Mouse (Mus musculus) liver, embryonic 15.5 days (tissue): ENCODE data around the gene Dpm3. TPM values are rescaled to one million over a fixed set of nuclear protein-coding genes. Genes with fewer than 3 reads are reported as not detected.
A peak's percentile ranks its signal among the peaks of the same experiment; 100 is the strongest.

ENCODE experiments used
- ATAC-seq: fragments of 200-750 bp; cut with Nextera tagmentation; 2 replicates; pipeline ENCODE4 v1.8.0; 2017; ENCODE audit warnings: moderate number of reproducible peaks, mild to moderate bottlenecking, moderate library complexity; ENCODE audit not compliant: insufficient read depth
- H3K27ac ChIP-seq: fragments of 300-500 bp; sonication (generic); replicated peaks from 2 replicates; pipeline ENCODE4 v1.5.1; 2015; ENCODE audit warnings: mild to moderate bottlenecking, inconsistent platforms
- H3K27me3 ChIP-seq: fragments of 300-500 bp; sonication (generic); 2 replicates; pipeline ENCODE4 v1.6.1; 2015; ENCODE audit warnings: mild to moderate bottlenecking, inconsistent platforms
- H3K36me3 ChIP-seq: fragments of 300-500 bp; sonication (generic); replicated peaks from 2 replicates; pipeline ENCODE4 v1.6.1; 2015; ENCODE audit warnings: moderate library complexity, mild to moderate bottlenecking, inconsistent platforms
- H3K4me1 ChIP-seq: fragments of 300-500 bp; sonication (generic); replicated peaks from 2 replicates; pipeline ENCODE4 v1.6.1; 2015; ENCODE audit warnings: inconsistent platforms
- H3K4me2 ChIP-seq: fragments of 300-500 bp; sonication (generic); 2 replicates; pipeline ENCODE4 v1.6.1; 2015; ENCODE audit warnings: moderate library complexity, mild to moderate bottlenecking, inconsistent platforms
- H3K4me3 ChIP-seq: fragments of 300-500 bp; sonication (generic); replicated peaks from 2 replicates; pipeline ENCODE4 v1.5.1; 2015; ENCODE audit warnings: mild to moderate bottlenecking, inconsistent platforms
- H3K9ac ChIP-seq: fragments of 300-500 bp; sonication (generic); 2 replicates; pipeline ENCODE4 v1.6.1; 2015; ENCODE audit warnings: moderate library complexity, mild to moderate bottlenecking, inconsistent platforms
- H3K9me3 ChIP-seq: fragments of 300-500 bp; sonication (generic); replicated peaks from 2 replicates; pipeline ENCODE4 v1.6.1; 2016; ENCODE audit warnings: inconsistent platforms
- WGBS: fragments of 180-500 bp; shearing (Covaris S2); methylation state at CpG from one replicate; pipeline ENCODE4 v1.1.7; 2015; ENCODE audit warnings: mixed read lengths; ENCODE audit not compliant: insufficient replicate concordance; 5-methylcytosine and 5-hydroxymethylcytosine counted together
- polyA plus RNA-seq: library from polyadenylated mRNA; unstranded; fragments of >200 nt; fragmentation: Nextera tagmentation; extraction: Ambion mirVana; gene quantifications from 2 replicates; pipeline ENCODE4 v1.2.1, GENCODE M21; 2015

Gene Dpm3
- polyA plus RNA-seq, 1 experiment from 2014 or later: 54.4 TPM

DNA sequence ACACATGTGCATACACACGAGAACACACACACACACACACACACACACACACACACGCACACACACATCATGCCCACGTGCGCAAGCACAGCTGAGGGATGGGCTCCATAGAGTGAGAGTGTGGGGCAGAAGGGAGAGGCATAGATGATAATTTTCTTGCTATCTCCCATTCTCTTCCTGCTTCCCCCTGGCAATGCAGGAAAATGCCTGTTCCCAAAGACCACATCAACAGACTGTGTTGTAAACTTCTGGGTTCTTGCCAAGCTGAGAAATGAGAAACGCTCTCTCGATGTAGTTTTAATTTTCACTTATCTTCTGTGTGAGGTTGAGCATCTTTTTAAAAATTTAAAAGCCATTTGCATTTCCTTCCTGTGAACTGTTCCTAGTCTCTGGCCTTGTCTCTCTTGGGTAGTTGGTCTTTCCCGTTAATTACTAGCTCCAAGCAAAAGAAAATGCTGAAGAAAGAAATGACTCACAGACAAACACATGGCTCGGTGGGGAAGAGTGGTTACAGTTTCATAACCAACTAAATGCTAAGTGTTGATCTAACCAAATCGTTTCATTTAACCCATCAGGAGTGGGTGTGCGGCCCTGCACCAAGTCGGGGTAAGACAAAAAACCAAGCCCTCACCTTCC, 37.7 kb downstream of the Dpm3 start:
- ATAC-seq: no peak
- WGBS: 67% methylated on average over 11 of the region's 11 CpGs
- Histone ChIP-seq H3K9me3 (no peaks in the 10 kb centered on the region), H3K36me3 (no peaks in the 10 kb centered on the region), H3K4me3 (no peak overlapping the region), H3K4me1 (peaks cover 9% of the 10 kb centered on the region), H3K27ac (no peak overlapping the region), H3K27me3 (peaks cover 26% of the 10 kb centered on the region), H3K4me2 (no peak overlapping the region), H3K9ac (no peak overlapping the region)

DNA sequence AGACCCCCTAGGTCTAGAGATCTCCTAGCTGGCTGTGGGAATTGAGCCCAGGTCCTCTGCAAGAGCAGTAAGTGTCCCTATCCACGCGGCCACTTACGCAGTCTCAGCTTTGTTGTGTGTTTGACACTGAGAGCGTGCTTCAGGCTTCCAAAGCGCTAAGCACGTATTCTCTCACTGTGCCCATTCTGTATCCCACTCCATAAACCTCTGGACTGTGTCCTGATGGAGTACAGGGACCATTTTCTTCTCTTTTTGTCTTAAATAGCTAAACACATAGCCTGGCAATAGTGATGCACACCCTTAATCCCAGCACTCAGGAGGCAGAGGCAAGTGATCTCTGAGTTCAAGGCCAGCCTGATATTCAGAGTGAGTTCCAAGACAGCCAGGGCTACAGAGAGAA, 39.8 kb downstream of the Dpm3 start:
- H3K9me3 ChIP-seq: no peaks in the 10 kb centered on the region
- no peak overlapping the region for H3K9ac ChIP-seq
- peaks cover 29% of the 10 kb centered on the region for H3K27me3 ChIP-seq
- H3K27ac ChIP-seq: no peak overlapping the region
- ATAC-seq: no peak
- no peak overlapping the region for H3K4me3 ChIP-seq
- no peaks in the 10 kb centered on the region for H3K36me3 ChIP-seq
- peaks cover 9% of the 10 kb centered on the region for H3K4me1 ChIP-seq
- no peak overlapping the region for H3K4me2 ChIP-seq
- WGBS: 80% methylated on average over 6 of the region's 6 CpGs

DNA sequence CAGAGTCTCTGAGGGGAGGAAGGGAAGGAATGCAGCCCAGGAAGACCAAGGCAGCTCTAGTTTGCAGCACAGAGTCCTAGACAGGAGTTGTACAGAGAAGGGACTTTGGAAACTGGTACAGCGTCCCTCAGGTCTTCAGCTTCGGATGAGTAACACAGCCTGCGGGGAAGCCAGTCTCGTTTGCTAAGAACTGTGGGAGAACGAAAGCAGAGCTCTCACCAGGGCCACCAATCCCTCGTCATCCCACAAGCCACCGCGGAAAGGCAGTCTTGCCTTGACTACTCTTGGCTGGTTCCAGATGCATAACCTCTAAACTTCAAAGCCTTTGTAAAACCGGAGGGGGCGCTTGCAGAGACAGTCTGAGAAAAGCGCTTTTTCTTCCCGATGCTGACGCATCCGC, 40.3 kb downstream of the Dpm3 start:
- no peak overlapping the region for H3K27ac ChIP-seq
- 5% methylated on average over 14 of the region's 14 CpGs for WGBS

DNA sequence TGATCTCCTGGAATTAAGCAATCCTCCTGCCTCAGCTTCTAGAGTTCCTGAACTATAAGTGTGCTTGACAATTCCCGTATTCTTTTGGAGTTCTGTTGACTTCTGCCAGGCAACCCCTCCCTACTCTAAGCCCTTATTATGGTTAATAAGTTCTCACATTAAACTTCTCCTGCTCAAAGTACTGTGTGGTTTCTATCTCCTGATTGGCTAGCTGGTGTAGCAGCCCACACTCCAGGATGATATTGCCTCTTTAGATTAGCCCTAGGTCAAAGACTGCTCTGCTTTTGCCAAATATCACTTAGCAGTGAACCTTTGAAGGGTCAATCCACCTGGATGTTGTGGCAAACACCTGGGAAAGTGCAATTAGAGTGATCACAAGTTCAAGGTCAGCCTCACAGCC, 40.9 kb downstream of the Dpm3 start:
- ATAC-seq: no peak
- Histone ChIP-seq H3K27me3 (peaks cover 29% of the 10 kb centered on the region), H3K4me3 (no peak overlapping the region), H3K9ac (no peak overlapping the region), H3K36me3 (no peaks in the 10 kb centered on the region), H3K27ac (no peak overlapping the region), H3K4me1 (peaks cover 9% of the 10 kb centered on the region), H3K9me3 (no peaks in the 10 kb centered on the region), H3K4me2 (peak overlapping the region; percentile 46)
- WGBS: 24% methylated on average over 1 of the region's 1 CpGs

More for the DNA sequence above, 40.3 kb downstream of the Dpm3 start:
- no peak for ATAC-seq
- Histone ChIP-seq H3K4me3 (peak overlapping the region; percentile 12), H3K27me3 (peaks cover 29% of the 10 kb centered on the region), H3K9ac (peak overlapping the region; percentile 9; the same call in 1 of the 2 replicates), H3K36me3 (no peaks in the 10 kb centered on the region), H3K4me2 (peak overlapping the region; percentile 46), H3K4me1 (peaks cover 9% of the 10 kb centered on the region), H3K9me3 (no peaks in the 10 kb centered on the region)

DNA sequence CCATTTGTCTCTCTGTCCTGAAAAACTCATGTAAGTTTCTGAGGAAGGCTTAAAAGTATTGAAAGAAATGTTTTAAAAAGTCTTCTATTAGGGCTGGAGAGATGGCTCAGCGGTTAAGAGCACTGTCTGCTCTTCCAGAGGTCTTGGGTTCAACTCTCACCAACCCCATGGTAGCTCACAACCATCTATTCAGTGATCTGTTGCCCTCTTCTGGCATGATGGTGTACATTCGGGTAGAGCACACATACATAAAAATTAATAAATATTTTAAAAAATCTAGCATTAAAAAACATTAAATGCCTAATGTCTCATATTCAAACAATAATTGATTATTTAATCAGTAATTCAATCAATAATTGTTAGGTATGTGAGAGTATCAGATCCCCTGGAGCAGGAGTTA, 41.4 kb downstream of the Dpm3 start:
- 51% methylated on average over 2 of the region's 2 CpGs for WGBS
- H3K4me2 ChIP-seq: no peak overlapping the region
- H3K4me3 ChIP-seq: no peak overlapping the region
- no peak overlapping the region for H3K27ac ChIP-seq
- peaks cover 8% of the 10 kb centered on the region for H3K4me1 ChIP-seq
- peaks cover 29% of the 10 kb centered on the region for H3K27me3 ChIP-seq
- H3K9me3 ChIP-seq: no peaks in the 10 kb centered on the region
- H3K9ac ChIP-seq: no peak overlapping the region
- no peak for ATAC-seq
- no peaks in the 10 kb centered on the region for H3K36me3 ChIP-seq

DNA sequence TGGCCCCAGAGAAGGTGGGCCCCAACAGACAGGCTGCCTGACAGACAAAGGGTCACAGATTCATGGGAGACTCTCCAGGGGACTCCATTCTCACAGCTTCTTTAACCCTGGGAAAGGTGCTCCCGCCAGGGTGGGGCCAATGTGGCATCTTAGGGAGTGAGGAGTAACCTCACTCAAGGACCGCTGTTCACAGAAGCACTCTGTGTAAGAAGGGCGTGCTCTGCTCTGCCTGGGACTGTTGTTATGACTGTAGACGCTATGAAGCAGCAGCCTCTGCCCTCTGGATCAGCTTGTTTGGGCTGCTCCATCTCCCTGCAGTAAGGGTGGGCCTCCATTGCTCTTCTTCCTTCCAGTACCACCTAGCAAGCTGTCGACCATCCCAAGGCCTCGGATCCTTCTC, 45.3 kb downstream of the Dpm3 start:
- Histone ChIP-seq H3K9ac (no peak overlapping the region), H3K4me1 (peaks cover 5% of the 10 kb centered on the region), H3K36me3 (no peaks in the 10 kb centered on the region), H3K4me2 (no peak overlapping the region), H3K27me3 (peaks cover 15% of the 10 kb centered on the region), H3K4me3 (no peak overlapping the region), H3K27ac (no peak overlapping the region), H3K9me3 (no peaks in the 10 kb centered on the region)
- ATAC-seq: no peak
- WGBS: 56% methylated on average over 6 of the region's 6 CpGs

DNA sequence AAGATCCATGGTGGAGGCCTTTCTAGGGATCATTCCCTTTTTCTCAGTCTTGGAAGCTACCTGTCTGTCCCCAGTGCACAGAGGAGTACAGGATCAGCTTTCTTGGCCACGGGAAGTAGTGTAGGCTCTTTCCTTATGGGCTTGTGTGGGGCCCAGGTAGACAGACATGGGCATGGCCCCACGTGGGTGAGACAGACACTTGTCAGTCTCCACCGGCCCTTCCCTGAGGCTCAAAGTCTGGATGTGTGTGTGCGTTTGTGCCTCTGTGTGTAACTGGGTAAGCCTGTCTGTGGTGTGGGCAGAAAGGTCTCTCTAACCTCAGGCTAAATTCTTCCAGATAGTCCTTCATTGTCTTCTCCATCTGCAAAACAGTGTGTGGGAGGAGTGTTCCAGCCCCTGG, 45.9 kb downstream of the Dpm3 start:
- ATAC-seq: no peak
- Histone ChIP-seq H3K4me2 (no peak overlapping the region), H3K27ac (no peak overlapping the region), H3K36me3 (no peaks in the 10 kb centered on the region), H3K9me3 (no peaks in the 10 kb centered on the region), H3K27me3 (peaks cover 9% of the 10 kb centered on the region), H3K4me1 (peaks cover 4% of the 10 kb centered on the region), H3K4me3 (no peak overlapping the region), H3K9ac (no peak overlapping the region)
- 48% methylated on average over 4 of the region's 4 CpGs for WGBS

DNA sequence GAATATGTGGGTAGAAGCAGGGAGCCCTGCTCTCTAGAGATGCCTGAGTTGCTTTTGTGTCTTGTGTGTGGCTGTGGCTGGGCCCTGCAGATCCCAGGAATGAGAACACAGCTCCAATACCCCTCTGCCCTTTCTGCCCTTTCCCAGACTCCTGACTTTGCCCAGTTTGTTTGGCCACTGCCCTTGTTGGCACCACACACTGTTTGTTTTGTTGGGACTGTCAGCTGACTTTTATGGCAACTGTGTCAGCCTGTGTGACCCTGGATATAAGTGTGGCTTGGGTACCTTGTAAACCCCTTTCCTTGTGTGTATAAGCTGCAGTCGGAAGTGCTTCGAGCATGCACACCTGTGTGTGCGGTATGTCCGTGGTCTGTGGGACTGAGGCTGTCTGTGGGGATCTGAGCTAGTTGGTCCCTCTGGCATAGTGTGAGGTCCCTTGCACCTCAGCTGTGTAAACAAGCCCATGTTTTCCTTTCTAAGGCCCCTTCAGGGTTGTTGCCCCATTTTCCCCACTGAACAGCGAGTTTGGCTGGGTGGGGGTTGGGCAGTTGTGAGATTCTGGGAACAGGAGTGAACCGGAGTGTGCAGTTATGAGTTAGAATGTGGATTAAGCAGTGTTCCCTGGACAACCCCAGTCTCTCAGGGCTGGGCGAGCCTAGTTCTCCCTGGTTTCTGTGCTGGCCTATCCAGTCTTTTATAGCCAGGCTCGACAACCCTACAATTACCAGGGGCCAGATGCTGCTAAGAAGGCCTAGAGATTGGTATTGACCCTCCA, 46.6 kb downstream of the Dpm3 start:
- H3K9me3 ChIP-seq: no peaks in the 10 kb centered on the region
- H3K27ac ChIP-seq: no peak overlapping the region
- peaks cover 4% of the 10 kb centered on the region; the same call in 1 of the 2 replicates for H3K4me1 ChIP-seq
- 70% methylated on average over 8 of the region's 8 CpGs for WGBS
- H3K36me3 ChIP-seq: no peaks in the 10 kb centered on the region
- H3K9ac ChIP-seq: no peak overlapping the region
- peaks cover 5% of the 10 kb centered on the region; the same call in 1 of the 2 replicates for H3K27me3 ChIP-seq
- H3K4me3 ChIP-seq: no peak overlapping the region
- H3K4me2 ChIP-seq: no peak overlapping the region
- peak; percentile 29 for ATAC-seq

DNA sequence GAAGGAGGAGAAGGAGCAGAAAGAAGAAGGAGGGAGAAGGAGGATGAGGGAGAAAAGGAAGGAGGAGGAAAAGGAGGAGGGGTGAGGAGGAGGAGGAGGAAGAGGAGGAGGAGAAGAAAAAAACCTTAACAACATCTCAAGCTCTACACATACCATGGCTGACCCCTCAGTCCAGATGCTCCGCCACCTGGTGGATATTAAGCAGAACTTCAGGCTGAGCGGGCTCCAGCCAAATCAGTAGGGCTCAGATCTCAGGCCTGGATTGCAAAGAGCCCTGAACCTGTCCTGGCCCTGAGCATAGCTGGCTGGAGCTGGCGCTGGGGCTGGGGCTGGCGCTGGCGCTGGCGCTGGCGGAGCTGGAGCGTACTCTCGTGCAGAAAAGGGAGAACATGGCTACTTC, 48.9 kb downstream of the Dpm3 start:
- Histone ChIP-seq H3K9me3 (no peaks in the 10 kb centered on the region), H3K27me3 (no peaks in the 10 kb centered on the region; the same call in none of the 2 replicates), H3K27ac (no peak overlapping the region), H3K36me3 (no peaks in the 10 kb centered on the region), H3K4me1 (peaks cover 4% of the 10 kb centered on the region; the same call in 1 of the 2 replicates), H3K4me3 (no peak overlapping the region), H3K9ac (no peak overlapping the region), H3K4me2 (no peak overlapping the region)
- WGBS: 0% methylated on average over 8 of the region's 9 CpGs
- no peak for ATAC-seq

DNA sequence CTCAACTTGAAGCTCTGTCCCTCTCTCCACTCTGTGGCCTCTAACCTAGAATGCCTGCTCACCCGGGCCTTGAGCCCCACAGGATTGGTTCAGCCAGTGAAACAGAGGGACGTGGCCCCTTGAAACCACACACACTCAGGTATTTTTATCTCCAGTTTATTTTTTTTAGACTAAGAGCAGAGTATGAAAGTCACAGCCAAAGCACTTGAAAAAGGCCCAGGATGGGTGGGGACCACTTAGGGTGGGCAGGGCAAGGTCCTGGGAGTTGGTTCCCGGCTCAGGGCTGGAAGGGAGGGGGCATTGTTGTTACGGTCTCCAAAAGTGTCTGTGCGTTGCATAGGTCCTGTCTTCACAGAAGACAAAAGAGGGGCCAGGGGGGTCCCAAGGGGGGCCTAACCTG, 55.2 kb downstream of the Dpm3 start:
- no peak overlapping the region for H3K27ac ChIP-seq
- ATAC-seq: no peak

DNA sequence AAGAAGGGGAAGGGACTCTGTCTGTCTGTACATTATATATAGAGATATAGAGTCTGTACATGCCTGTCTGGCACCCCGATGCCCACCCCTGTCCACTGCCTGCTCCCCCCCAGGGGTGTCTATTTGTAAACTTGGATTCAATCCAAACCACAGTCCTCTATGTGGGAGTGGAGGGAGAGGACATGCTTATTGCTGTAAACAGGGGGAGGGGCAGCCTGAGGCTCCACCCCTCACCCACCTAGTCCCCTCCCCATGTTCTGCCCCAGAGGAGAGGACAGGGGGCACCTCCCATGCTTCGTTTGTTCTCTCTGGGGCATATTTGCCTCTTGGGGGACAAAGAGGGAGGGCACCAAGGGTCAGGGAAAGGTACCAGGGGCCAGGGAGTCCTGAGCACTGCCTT, 55.6 kb downstream of the Dpm3 start:
- H3K4me2 ChIP-seq: no peak overlapping the region
- no peak overlapping the region for H3K27ac ChIP-seq
- H3K9ac ChIP-seq: no peak overlapping the region
- 43% methylated on average over 2 of the region's 2 CpGs for WGBS
- no peak for ATAC-seq
- no peaks in the 10 kb centered on the region for H3K36me3 ChIP-seq
- peaks cover 21% of the 10 kb centered on the region for H3K4me1 ChIP-seq
- H3K27me3 ChIP-seq: peaks cover 59% of the 10 kb centered on the region
- no peak overlapping the region for H3K4me3 ChIP-seq
- no peaks in the 10 kb centered on the region for H3K9me3 ChIP-seq

More for the DNA sequence above, 55.2 kb downstream of the Dpm3 start:
- Histone ChIP-seq H3K4me3 (no peak overlapping the region), H3K9me3 (no peaks in the 10 kb centered on the region), H3K36me3 (no peaks in the 10 kb centered on the region), H3K9ac (no peak overlapping the region), H3K4me2 (no peak overlapping the region), H3K27me3 (peaks cover 55% of the 10 kb centered on the region), H3K4me1 (peaks cover 17% of the 10 kb centered on the region)
- whole genome bisulfite sequencing: 62% methylated on average over 5 of the region's 5 CpGs
